In the genomic region with DNA sequence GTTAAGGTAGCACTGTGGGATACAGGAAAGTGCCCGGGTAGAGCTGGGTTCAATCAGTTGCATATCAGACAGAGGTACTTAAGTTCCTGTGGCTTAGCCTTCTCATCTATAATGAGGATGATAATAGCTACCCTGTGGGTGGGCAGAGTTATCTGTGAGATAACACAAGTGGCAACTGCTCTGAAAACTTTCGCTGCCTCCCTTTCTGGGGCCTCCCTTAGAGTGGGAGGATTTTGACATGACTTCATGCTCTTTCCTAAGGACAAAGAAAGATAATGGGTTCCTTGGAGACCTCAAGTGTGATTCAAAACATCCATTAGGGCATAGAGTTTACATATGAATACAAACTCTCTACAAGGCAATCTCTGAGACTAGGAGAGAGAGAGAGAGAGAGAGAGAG, we compare ENCODE assay signal across 20 mouse cellular contexts. TPM values are rescaled to one million over a fixed set of nuclear protein-coding genes. Genes with fewer than 3 reads are reported as not detected.
DNase-seq lines count a peak whose midpoint lies in the region; ATAC-seq lines count a peak whose summit lies in the region.
"Had no signal": no experiment of that assay in that cellular context is flagged by ENCODE, and none has a peak within 500 bp of the region (broad histone marks: within the 10 kb centered on the region; RNA-seq: fewer than 3 reads in every experiment).

No protein-coding gene starts in this region.

- H3K9me3 ChIP-seq in heart, embryonic 10.5 days: no peaks in the 10 kb centered on the region
- H3K9me3 ChIP-seq in liver, embryonic 12.5 days (replicated peaks): no peaks in the 10 kb centered on the region
- no peaks in the 10 kb centered on the region for H3K9me3 ChIP-seq in liver, embryonic 11.5 days (ENCODE audit: control insufficient read depth, low read length)
- H3K9me3 ChIP-seq in liver, embryonic 15.5 days (replicated peaks): no peaks in the 10 kb centered on the region
- H3K9me3 ChIP-seq: embryonic facial prominence, embryonic 12.5 days; limb, embryonic 10.5 days; midbrain, embryonic 15.5 days had no signal

- H3K36me3 ChIP-seq in heart, embryonic 10.5 days: peaks cover 6% of the 10 kb centered on the region
- H3K36me3 ChIP-seq in liver, embryonic 12.5 days: peaks cover 10% of the 10 kb centered on the region
- 0 out of 2 replicates have a peak, but pooled peaks cover under 1% of the 10 kb centered on the region for H3K36me3 ChIP-seq in liver, embryonic 11.5 days (ENCODE audit: control insufficient read depth, insufficient read depth, low read length)
- peaks cover 2% of the 10 kb centered on the region; the same call in 1 of the 2 replicates for H3K36me3 ChIP-seq in liver, embryonic 15.5 days (replicated peaks)
- H3K36me3 ChIP-seq: midbrain, embryonic 15.5 days had no signal

- H3K4me2 ChIP-seq in liver, embryonic 12.5 days: peak overlapping the region; percentile 31; the same call in 1 of the 2 replicates
- H3K4me2 ChIP-seq in liver, embryonic 11.5 days: no peak overlapping the region
- no peak overlapping the region; the same call in 1 of the 2 replicates for H3K4me2 ChIP-seq in liver, embryonic 15.5 days
- H3K4me2 ChIP-seq: embryonic facial prominence, embryonic 12.5 days; midbrain, embryonic 15.5 days had no signal

- H3K9ac ChIP-seq in liver, embryonic 12.5 days: no peak overlapping the region
- no peak overlapping the region for H3K9ac ChIP-seq in liver, embryonic 11.5 days (ENCODE audit: low read depth, low read length)
- no peak overlapping the region for H3K9ac ChIP-seq in liver, embryonic 15.5 days
- H3K9ac ChIP-seq: embryonic facial prominence, embryonic 12.5 days; midbrain, embryonic 15.5 days had no signal

- H3K27me3 ChIP-seq in heart, embryonic 10.5 days (ENCODE audit: insufficient read depth, poor library complexity, severe bottlenecking): peaks cover 9% of the 10 kb centered on the region; the same call in 1 of the 2 replicates
- H3K27me3 ChIP-seq in liver, embryonic 12.5 days (replicated peaks): peaks cover 38% of the 10 kb centered on the region
- peaks cover 9% of the 10 kb centered on the region for H3K27me3 ChIP-seq in liver, embryonic 11.5 days (replicated peaks; ENCODE audit: control insufficient read depth, insufficient read depth, low read length)
- peaks cover 28% of the 10 kb centered on the region for H3K27me3 ChIP-seq in liver, embryonic 15.5 days
- H3K27me3 ChIP-seq: midbrain, embryonic 15.5 days had no signal

- DNase-seq in heart, embryonic 10.5 days (ENCODE audit: low spot score): peak; percentile 87
- DNase-seq in heart, adult 9 months (ENCODE audit: low spot score in 2 of 2): no peak
- DNase-seq in liver, embryonic 11.5 days (ENCODE audit: low spot score): no peak
- peak; percentile 94 for DNase-seq in ZHBTc4 (ENCODE audit: low read depth, low spot score)
- DNase-seq in frontal cortex, postnatal 10 days (ENCODE audit: low spot score in 2 of 2): no peak
- no peak for DNase-seq in cerebellum, postnatal 4 days (ENCODE audit: low spot score in 2 of 2)
- DNase-seq: adrenal gland, postnatal 36 days; B cell, adult 2 months; cerebellum, adult 11 months; cerebellum, postnatal 25 days; kidney, adult 9 months; lung, adult 2 months; lung, postnatal 4 days; right cerebral cortex, postnatal 25 days had no signal

- WGBS in heart, embryonic 10.5 days: 2% methylated on average over 2 of the region's 2 CpGs
- WGBS in liver, embryonic 12.5 days (ENCODE audit: insufficient replicate concordance): 12% methylated on average over 2 of the region's 2 CpGs
- WGBS in liver, embryonic 11.5 days: 11% methylated on average over 2 of the region's 2 CpGs
- WGBS in liver, embryonic 15.5 days (ENCODE audit: insufficient replicate concordance): 5% methylated on average over 2 of the region's 2 CpGs

- H3K4me3 ChIP-seq in heart, embryonic 10.5 days: no peak overlapping the region
- H3K4me3 ChIP-seq in liver, embryonic 12.5 days: no peak overlapping the region
- H3K4me3 ChIP-seq in liver, embryonic 11.5 days (ENCODE audit: low read depth, low read length): no peak overlapping the region
- H3K4me3 ChIP-seq in liver, embryonic 15.5 days (replicated peaks): no peak overlapping the region
- H3K4me3 ChIP-seq: embryonic facial prominence, embryonic 12.5 days; limb, embryonic 10.5 days; midbrain, embryonic 15.5 days had no signal

- H3K4me1 ChIP-seq in heart, embryonic 10.5 days: peaks cover 69% of the 10 kb centered on the region
- H3K4me1 ChIP-seq in liver, embryonic 12.5 days: peaks cover 41% of the 10 kb centered on the region
- peaks cover 16% of the 10 kb centered on the region for H3K4me1 ChIP-seq in liver, embryonic 11.5 days (replicated peaks; ENCODE audit: control insufficient read depth, insufficient read depth, low read length)
- peaks cover 37% of the 10 kb centered on the region for H3K4me1 ChIP-seq in liver, embryonic 15.5 days (replicated peaks)

- ATAC-seq in liver, embryonic 12.5 days: 0 out of 2 replicates have a peak, but pooled peaks have one; percentile 3
- no peak for ATAC-seq in liver, embryonic 11.5 days (replicated peaks; ENCODE audit: low FRiP score)
- ATAC-seq in liver, embryonic 15.5 days (ENCODE audit: insufficient read depth): peak; percentile 13; the same call in 1 of the 2 replicates
- ATAC-seq: activated CD4-positive, CD25-positive, alpha-beta regulatory T cell, adult 4 months; midbrain, embryonic 15.5 days had no signal

- H3K27ac ChIP-seq in heart, embryonic 10.5 days: peak overlapping the region; percentile 92
- H3K27ac ChIP-seq in liver, embryonic 12.5 days: no peak overlapping the region
- no peak overlapping the region for H3K27ac ChIP-seq in liver, embryonic 11.5 days (ENCODE audit: low read depth, low read length)
- no peak overlapping the region; the same call in 1 of the 2 replicates for H3K27ac ChIP-seq in liver, embryonic 15.5 days (replicated peaks)
- H3K27ac ChIP-seq: embryonic facial prominence, embryonic 12.5 days; limb, embryonic 10.5 days; midbrain, embryonic 15.5 days had no signal

RNA-seq across cellular contexts. Expression of gene Mrps23, which starts 2.1 kb away (rescaled TPM):
- 74.6 and 82.3 TPM in 2 replicates for polyA plus RNA-seq in heart, embryonic 10.5 days (2016; fragmentation: Nextera tagmentation; extraction: Ambion mirVana)
- polyA plus RNA-seq in liver, embryonic 12.5 days (2016; fragmentation: Nextera tagmentation; extraction: Ambion mirVana): 47.0 and 47.6 TPM in 2 replicates
- 73.7 and 79.5 TPM in 2 replicates for polyA plus RNA-seq in liver, embryonic 11.5 days (2014; fragmentation: Nextera tagmentation; extraction: Ambion mirVana)
- 25.0 and 26.9 TPM in 2 replicates for polyA plus RNA-seq in liver, embryonic 15.5 days (2015; fragmentation: Nextera tagmentation; extraction: Ambion mirVana)

Comparison
In these comparisons a context has a peak if more than half of its experiments do, and no peak if none do; other contexts are left out.
1. DNase-seq: peak in heart, embryonic 10.5 days (single experiment) and ZHBTc4 (single experiment); none in heart, adult 9 months (0 of 2), liver, embryonic 11.5 days (single experiment), frontal cortex, postnatal 10 days (0 of 2) and cerebellum, postnatal 4 days (0 of 2).